Mouse (Mus musculus) ES-Bruce4 (cell line): Measurements from ENCODE around the gene Kdm5b.

ENCODE experiments used
- CTCF ChIP-seq: IDR thresholded peaks from one replicate; pipeline ENCODE4 v1.8.1; 2011; ENCODE audit warnings: low read depth, low read length
- EP300 ChIP-seq: IDR thresholded peaks from 2 replicates; pipeline ENCODE4 v1.6.1; 2011; ENCODE audit warnings: low read depth, low read length; ENCODE audit not compliant: insufficient read depth
- POLR2A ChIP-seq: IDR thresholded peaks from one replicate; pipeline ENCODE4 v1.8.1; 2011; ENCODE audit warnings: low read length; ENCODE audit not compliant: insufficient read depth

DNA sequence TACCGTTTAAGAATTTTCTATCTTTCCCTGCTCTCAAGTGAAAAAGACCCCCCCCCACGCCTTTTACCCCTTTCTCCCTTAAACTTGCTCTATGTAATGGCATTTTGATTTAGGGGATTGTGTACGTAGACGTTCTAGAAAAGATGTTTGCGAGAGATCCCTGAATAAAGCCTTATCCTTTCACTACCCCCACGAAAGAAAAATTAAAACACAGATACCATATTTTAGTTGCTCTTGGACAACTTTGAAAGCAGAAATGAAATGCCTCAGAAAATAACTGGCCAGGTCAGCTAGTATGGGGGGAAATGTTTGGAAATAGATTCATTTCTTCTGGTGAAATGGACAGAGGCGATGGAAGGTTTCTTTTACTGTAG lies 1.8 kb downstream of the Kdm5b start:
- no peak for TF ChIP-seq POLR2A
- TF ChIP-seq CTCF = no peak
- TF ChIP-seq EP300 = no peak
